Mouse (Mus musculus): ENCODE measurements around the gene Pkm.
A peak's percentile ranks its signal among the peaks of the same experiment; 100 is the strongest.

The Pkm gene

DNA sequence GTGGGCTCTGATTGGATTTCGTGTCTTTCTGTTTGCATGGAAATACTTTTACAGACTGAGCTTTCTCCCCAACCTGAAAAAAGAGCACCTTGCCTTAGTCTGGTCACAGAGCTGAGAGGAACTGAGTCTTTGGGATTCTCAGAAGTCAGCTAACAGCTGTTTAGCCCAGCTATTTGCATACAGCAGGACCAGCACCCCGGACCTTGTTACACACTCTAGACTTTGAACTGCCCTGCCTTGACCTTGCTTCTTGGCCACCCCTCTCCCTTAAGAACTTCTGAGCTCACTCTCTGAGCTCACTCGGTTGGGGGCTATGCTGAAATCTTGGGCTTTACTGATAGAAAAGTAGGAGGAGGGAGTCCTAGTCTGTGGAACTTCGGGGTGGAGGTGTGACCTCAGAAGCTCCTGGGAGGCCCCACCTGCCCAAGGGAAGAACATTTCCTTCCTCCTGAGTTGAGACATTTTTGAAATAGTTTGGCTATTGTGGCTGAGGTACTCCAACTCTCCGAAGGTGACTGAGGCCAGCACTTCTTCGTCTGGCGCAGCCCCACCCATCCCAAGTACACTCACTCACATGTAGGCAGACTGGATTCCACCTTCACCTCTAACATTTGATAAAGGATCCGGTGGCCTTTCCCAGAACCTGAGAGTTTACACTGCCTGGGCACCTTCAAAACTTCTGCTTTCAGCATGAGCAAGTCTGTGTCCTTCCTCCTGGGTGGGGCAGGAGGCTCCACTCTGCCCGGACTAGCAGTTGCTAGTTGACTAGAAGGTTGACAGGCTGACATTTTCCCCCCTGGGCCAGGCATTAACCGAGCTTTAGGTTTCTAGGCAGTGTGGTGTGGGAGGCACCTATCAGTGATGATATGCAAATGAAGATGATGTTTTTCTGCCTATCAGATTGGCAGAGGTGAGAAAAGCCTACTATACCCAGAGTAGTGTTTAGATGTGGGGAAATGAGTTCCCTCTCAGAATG lies 51.0 kb downstream of the Pkm start:
- DNase-seq (ENCODE audit: low spot score in 2 of 2), result no peak

GRCm38 (mm10) chr9:59709225-59709624 lies 53.1 kb downstream of the Pkm start:
- DNase-seq (ENCODE audit: low spot score in 2 of 2), result no peak

GRCm38 (mm10) chr9:59716275-59716898 lies 60.2 kb downstream of the Pkm start:
- DNase-seq (ENCODE audit: low spot score in 2 of 2), result no peak

- DNase-seq (ENCODE audit: low spot score in 2 of 2), result no peak
Observed at GRCm38 (mm10) chr9:59718237-59718636, 62.1 kb downstream of the Pkm start.

DNA sequence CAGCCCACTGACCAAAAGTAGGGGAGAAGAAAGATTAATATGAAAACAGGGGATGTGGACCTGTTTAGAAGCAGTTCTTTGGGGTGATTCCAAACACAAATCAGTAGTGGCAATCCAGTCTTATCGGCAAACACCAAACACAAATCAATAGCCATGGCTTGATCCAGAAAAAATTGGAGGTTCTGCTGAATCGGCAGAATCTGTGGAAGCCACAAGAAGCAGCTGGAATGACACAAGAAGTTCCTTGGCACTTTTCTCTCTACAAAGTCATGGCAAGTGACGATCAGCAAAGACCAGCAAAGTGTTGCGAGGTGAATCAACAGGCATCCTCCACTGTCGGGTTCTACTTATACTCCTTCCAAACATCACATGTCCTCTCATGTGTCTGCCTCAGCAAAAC lies 65.0 kb downstream of the Pkm start:
- DNase-seq (ENCODE audit: low spot score in 2 of 2), result no peak

DNA sequence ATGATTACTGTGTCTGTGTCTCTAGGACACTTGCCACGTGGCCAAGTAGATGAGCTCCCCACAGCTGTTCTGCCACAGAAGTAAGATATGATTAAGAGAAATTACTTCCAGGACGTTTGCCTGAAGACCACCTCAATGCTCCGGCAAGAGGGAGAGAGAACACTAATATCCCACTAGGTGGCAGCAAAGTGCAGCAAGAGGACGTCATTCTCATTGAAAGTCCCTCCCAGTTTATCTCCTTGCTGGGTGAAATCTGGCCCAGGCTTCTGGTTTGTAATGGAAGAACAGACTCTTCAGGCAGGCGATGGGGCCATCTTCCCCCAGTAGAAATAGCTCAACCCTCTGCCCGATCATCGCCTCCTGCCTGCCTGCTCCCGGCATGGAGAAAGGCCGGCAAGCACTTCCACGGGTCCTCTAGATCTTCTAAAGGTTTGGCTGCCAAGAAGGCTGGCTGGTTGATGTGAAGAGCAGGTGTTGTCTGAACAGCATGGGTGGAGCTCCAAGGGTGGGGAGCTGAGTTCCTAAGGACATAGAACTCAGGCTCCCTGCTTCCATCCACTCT lies 67.0 kb downstream of the Pkm start:
- DNase-seq (ENCODE audit: low spot score in 2 of 2), result peak; percentile 39 to 59

- DNase-seq (ENCODE audit: low spot score in 2 of 2), result peak; percentile 18 to 23
Observed at GRCm38 (mm10) chr9:59723791-59724442, 67.7 kb downstream of the Pkm start.

- no peak for DNase-seq (ENCODE audit: low spot score in 2 of 2)
Observed at GRCm38 (mm10) chr9:59725515-59725914, 69.3 kb downstream of the Pkm start.

DNA sequence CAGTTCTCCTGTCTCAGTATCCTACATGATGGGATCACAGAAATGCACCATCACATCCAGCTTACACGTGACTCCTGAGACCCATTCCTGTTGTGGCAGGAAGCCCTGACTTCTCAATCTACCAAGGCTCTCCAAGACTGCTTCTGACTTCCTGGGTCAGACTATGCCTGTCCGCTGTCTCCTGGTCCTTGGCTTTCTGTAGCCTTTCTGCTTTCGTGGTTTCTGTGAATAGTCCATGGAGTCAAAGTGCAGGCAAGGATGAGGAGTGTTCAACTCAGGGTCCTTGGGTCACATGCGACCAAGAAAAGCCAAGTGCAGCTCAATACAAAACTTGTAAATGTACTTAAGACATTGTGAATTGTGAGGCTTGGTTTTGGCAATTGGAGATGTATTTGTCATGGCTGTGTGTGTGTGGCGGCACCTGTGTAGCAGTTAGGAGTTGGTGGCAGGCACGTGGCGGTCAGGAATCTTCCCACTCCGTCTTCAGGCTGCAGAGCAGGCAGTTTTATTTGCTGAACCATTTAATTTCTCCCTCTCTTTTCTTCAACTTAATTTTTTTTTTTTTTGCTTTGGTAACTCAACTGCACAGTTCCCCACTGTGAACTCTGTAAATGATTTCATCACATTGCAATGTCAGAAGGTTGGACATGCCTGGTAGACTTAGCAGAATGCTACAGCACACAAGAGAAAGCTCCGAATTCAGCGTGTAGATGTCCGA lies 71.6 kb downstream of the Pkm start:
- no peak for DNase-seq (ENCODE audit: low spot score in 2 of 2)
